Mouse (Mus musculus): ENCODE measurements at regions not wholly inside any gene's neighbourhood (a gene's known extent, or its start where the extent isn't known, plus 50 kb on each side); places are given as distances from the start of the nearest gene placed in this dataset.

- DNase-seq (ENCODE audit: low spot score in 2 of 2) = no peak
Observed at GRCm38 (mm10) chr15:6154706-6155105, 144.9 kb upstream of the Dab2 start.

- no peak for DNase-seq (ENCODE audit: low spot score in 2 of 2)
Observed at GRCm38 (mm10) chr15:6180261-6180660, 119.3 kb upstream of the Dab2 start.

- DNase-seq (ENCODE audit: low spot score in 2 of 2) = no peak
Observed at GRCm38 (mm10) chr15:6183627-6184026, 116.0 kb upstream of the Dab2 start.

GRCm38 (mm10) chr15:6191845-6192244 is 107.7 kb upstream of the Dab2 start:
- no peak for DNase-seq (ENCODE audit: low spot score in 2 of 2)

GRCm38 (mm10) chr15:6207239-6207638 is 92.3 kb upstream of the Dab2 start:
- no peak for DNase-seq (ENCODE audit: low spot score in 2 of 2)

- DNase-seq (ENCODE audit: low spot score in 2 of 2) = peak in 1 of 2 experiments; percentile 15
Observed at GRCm38 (mm10) chr15:6209301-6209700, 90.3 kb upstream of the Dab2 start.

- DNase-seq (ENCODE audit: low spot score in 2 of 2) = no peak
Observed at GRCm38 (mm10) chr15:6218087-6218486, 81.5 kb upstream of the Dab2 start.

GRCm38 (mm10) chr15:6225227-6225626 is 74.4 kb upstream of the Dab2 start:
- no peak for DNase-seq (ENCODE audit: low spot score in 2 of 2)

GRCm38 (mm10) chr15:6230618-6231017 is 69.0 kb upstream of the Dab2 start:
- no peak for DNase-seq (ENCODE audit: low spot score in 2 of 2)

GRCm38 (mm10) chr15:6231308-6232103 is 68.1 kb upstream of the Dab2 start:
- peak in 1 of 2 experiments; percentile 5 for DNase-seq (ENCODE audit: low spot score in 2 of 2)

GRCm38 (mm10) chr15:6233621-6234020 is 66.0 kb upstream of the Dab2 start:
- no peak for DNase-seq (ENCODE audit: low spot score in 2 of 2)

GRCm38 (mm10) chr15:6236583-6236982 is 63.0 kb upstream of the Dab2 start:
- DNase-seq (ENCODE audit: low spot score in 2 of 2) = no peak

GRCm38 (mm10) chr15:6237726-6238125 is 61.9 kb upstream of the Dab2 start:
- no peak for DNase-seq (ENCODE audit: low spot score in 2 of 2)

GRCm38 (mm10) chr15:6238133-6238532 is 61.5 kb upstream of the Dab2 start:
- DNase-seq (ENCODE audit: low spot score in 2 of 2) = peak; percentile 41 to 78

GRCm38 (mm10) chr15:6238755-6239154 is 60.8 kb upstream of the Dab2 start:
- no peak for DNase-seq (ENCODE audit: low spot score in 2 of 2)

- DNase-seq (ENCODE audit: low spot score in 2 of 2) = no peak
Observed at GRCm38 (mm10) chr15:6242132-6242531, 57.5 kb upstream of the Dab2 start.

GRCm38 (mm10) chr15:6244401-6244800 is 55.2 kb upstream of the Dab2 start:
- no peak for DNase-seq (ENCODE audit: low spot score in 2 of 2)

- DNase-seq (ENCODE audit: low spot score in 2 of 2) = no peak
Observed at GRCm38 (mm10) chr15:6245950-6246894, 53.4 kb upstream of the Dab2 start.

GRCm38 (mm10) chr15:6248470-6248869 is 51.1 kb upstream of the Dab2 start:
- no peak for DNase-seq (ENCODE audit: low spot score in 2 of 2)
